Mouse (Mus musculus): Measurements from ENCODE around the gene Wdr95. TPM values are rescaled to one million over a fixed set of nuclear protein-coding genes. Genes with fewer than 3 reads are reported as not detected.

The Wdr95 gene
- total and polyA plus RNA-seq, 2 experiments = not detected

- DNase-seq (ENCODE audit: extremely low read depth, low read depth, low spot score) = no peak
- no peaks in the 10 kb centered on the region for H3K4me1 ChIP-seq (ENCODE audit: control insufficient read depth, insufficient read depth, low read length)
- H3K27ac ChIP-seq (replicated peaks; ENCODE audit: insufficient read depth, low read depth, low read length) = no peak overlapping the region
- no peak overlapping the region for H3K9ac ChIP-seq (ENCODE audit: low read depth, low read length)
- WGBS = 81% methylated on average over 8 of the region's 8 CpGs
- H3K79me2 ChIP-seq (ENCODE audit: control insufficient read depth, insufficient read depth, low read length) = no peaks in the 10 kb centered on the region
- TF ChIP-seq POLR2A (IDR thresholded peaks at IDR 0.05; ENCODE audit: extremely low read depth, insufficient read depth, low read length) (no peak), CTCF (IDR thresholded peaks at IDR 0.05; ENCODE audit: low read depth, low read length) (no peak)
- H3K36me3 ChIP-seq (ENCODE audit: control insufficient read depth, insufficient read depth, low read length) = no peaks in the 10 kb centered on the region
- 0 out of 2 replicates have a peak, but pooled peaks cover 4% of the 10 kb centered on the region for H3K27me3 ChIP-seq (ENCODE audit: control insufficient read depth, insufficient read depth, low read length)
- no peak overlapping the region for H3K4me3 ChIP-seq (ENCODE audit: insufficient read depth, low read depth, low read length)
These were observed 112.9 kb downstream of the Wdr95 start for GRCm38 (mm10) chr5:149641277-149641892.

GRCm38 (mm10) chr5:149642366-149642765, 113.9 kb downstream of the Wdr95 start:
- H3K9ac ChIP-seq (ENCODE audit: low read depth, low read length) = no peak overlapping the region
- no peaks in the 10 kb centered on the region for H3K4me1 ChIP-seq (ENCODE audit: control insufficient read depth, insufficient read depth, low read length)
- WGBS = 63% methylated on average over 6 of the region's 6 CpGs
- peaks cover 4% of the 10 kb centered on the region; the same call in 1 of the 2 replicates for H3K27me3 ChIP-seq (ENCODE audit: control insufficient read depth, insufficient read depth, low read length)
- no peaks in the 10 kb centered on the region for H3K36me3 ChIP-seq (ENCODE audit: control insufficient read depth, insufficient read depth, low read length)
- no peak overlapping the region for H3K4me3 ChIP-seq (ENCODE audit: insufficient read depth, low read depth, low read length)
- no peak for DNase-seq (ENCODE audit: extremely low read depth, low read depth, low spot score)
- H3K27ac ChIP-seq (replicated peaks; ENCODE audit: insufficient read depth, low read depth, low read length) = no peak overlapping the region
- H3K79me2 ChIP-seq (ENCODE audit: control insufficient read depth, insufficient read depth, low read length) = no peaks in the 10 kb centered on the region
- no peak for TF ChIP-seq CTCF (IDR thresholded peaks at IDR 0.05; ENCODE audit: low read depth, low read length)
- TF ChIP-seq POLR2A (IDR thresholded peaks at IDR 0.05; ENCODE audit: extremely low read depth, insufficient read depth, low read length) = no peak

GRCm38 (mm10) chr5:149642783-149643509, 114.5 kb downstream of the Wdr95 start:
- peaks cover 4% of the 10 kb centered on the region; the same call in 1 of the 2 replicates for H3K27me3 ChIP-seq (ENCODE audit: control insufficient read depth, insufficient read depth, low read length)
- no peak for TF ChIP-seq POLR2A (IDR thresholded peaks at IDR 0.05; ENCODE audit: extremely low read depth, insufficient read depth, low read length)
- no peak for TF ChIP-seq CTCF (IDR thresholded peaks at IDR 0.05; ENCODE audit: low read depth, low read length)
- H3K9ac ChIP-seq (ENCODE audit: low read depth, low read length) = no peak overlapping the region
- DNase-seq (ENCODE audit: extremely low read depth, low read depth, low spot score) = no peak
- no peak overlapping the region for H3K4me3 ChIP-seq (ENCODE audit: insufficient read depth, low read depth, low read length)
- H3K4me1 ChIP-seq (ENCODE audit: control insufficient read depth, insufficient read depth, low read length) = no peaks in the 10 kb centered on the region
- no peaks in the 10 kb centered on the region for H3K36me3 ChIP-seq (ENCODE audit: control insufficient read depth, insufficient read depth, low read length)
- no peaks in the 10 kb centered on the region for H3K79me2 ChIP-seq (ENCODE audit: control insufficient read depth, insufficient read depth, low read length)
- no peak overlapping the region for H3K27ac ChIP-seq (replicated peaks; ENCODE audit: insufficient read depth, low read depth, low read length)
- WGBS = 71% methylated on average over 11 of the region's 11 CpGs

GRCm38 (mm10) chr5:149647367-149648115, 119.1 kb downstream of the Wdr95 start:
- Histone ChIP-seq H3K36me3 (ENCODE audit: control insufficient read depth, insufficient read depth, low read length) (no peaks in the 10 kb centered on the region), H3K79me2 (ENCODE audit: control insufficient read depth, insufficient read depth, low read length) (no peaks in the 10 kb centered on the region), H3K9ac (ENCODE audit: low read depth, low read length) (no peak overlapping the region), H3K4me3 (ENCODE audit: insufficient read depth, low read depth, low read length) (no peak overlapping the region), H3K4me1 (ENCODE audit: control insufficient read depth, insufficient read depth, low read length) (peaks cover 2% of the 10 kb centered on the region; the same call in 1 of the 2 replicates), H3K27me3 (ENCODE audit: control insufficient read depth, insufficient read depth, low read length) (peaks cover 2% of the 10 kb centered on the region; the same call in 1 of the 2 replicates), H3K27ac (replicated peaks; ENCODE audit: insufficient read depth, low read depth, low read length) (no peak overlapping the region)
- DNase-seq (ENCODE audit: extremely low read depth, low read depth, low spot score) = no peak
- 70% methylated on average over 8 of the region's 8 CpGs for WGBS
- TF ChIP-seq POLR2A (IDR thresholded peaks at IDR 0.05; ENCODE audit: extremely low read depth, insufficient read depth, low read length) = no peak
- TF ChIP-seq CTCF (IDR thresholded peaks at IDR 0.05; ENCODE audit: low read depth, low read length) = no peak

DNA sequence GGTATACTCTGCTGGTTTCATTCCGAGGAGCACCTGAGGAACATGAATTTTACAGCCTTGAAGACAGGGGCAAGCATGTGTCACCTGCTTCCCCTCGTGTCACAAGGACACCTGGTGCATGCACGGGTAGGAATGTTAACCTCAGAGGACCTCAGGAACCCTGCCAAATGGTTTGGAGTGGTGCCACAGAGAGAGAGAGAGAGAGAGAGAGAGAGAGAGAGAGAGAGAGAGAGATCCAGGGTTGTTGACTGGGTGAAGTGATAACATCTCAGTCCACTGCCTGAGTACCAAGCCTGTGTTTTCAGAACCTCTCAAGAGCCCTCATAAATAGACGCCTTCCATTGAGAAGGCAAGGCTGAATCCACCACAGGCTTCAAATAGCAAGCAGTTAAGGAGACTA, 119.7 kb downstream of the Wdr95 start:
- 28% methylated on average over 4 of the region's 4 CpGs for WGBS
- H3K9ac ChIP-seq (ENCODE audit: low read depth, low read length) = no peak overlapping the region
- H3K4me1 ChIP-seq (ENCODE audit: control insufficient read depth, insufficient read depth, low read length) = peaks cover 2% of the 10 kb centered on the region; the same call in 1 of the 2 replicates
- DNase-seq (ENCODE audit: extremely low read depth, low read depth, low spot score) = no peak
- H3K27me3 ChIP-seq (ENCODE audit: control insufficient read depth, insufficient read depth, low read length) = no peaks in the 10 kb centered on the region; the same call in 1 of the 2 replicates
- no peak for TF ChIP-seq CTCF (IDR thresholded peaks at IDR 0.05; ENCODE audit: low read depth, low read length)
- TF ChIP-seq POLR2A (IDR thresholded peaks at IDR 0.05; ENCODE audit: extremely low read depth, insufficient read depth, low read length) = no peak
- H3K79me2 ChIP-seq (ENCODE audit: control insufficient read depth, insufficient read depth, low read length) = no peaks in the 10 kb centered on the region
- no peak overlapping the region for H3K27ac ChIP-seq (replicated peaks; ENCODE audit: insufficient read depth, low read depth, low read length)
- no peak overlapping the region for H3K4me3 ChIP-seq (ENCODE audit: insufficient read depth, low read depth, low read length)
- no peaks in the 10 kb centered on the region for H3K36me3 ChIP-seq (ENCODE audit: control insufficient read depth, insufficient read depth, low read length)

All from liver, adult 2 months (tissue).